Mouse (Mus musculus): ENCODE results near the gene 1110051M20Rik.

The 1110051M20Rik gene

DNA sequence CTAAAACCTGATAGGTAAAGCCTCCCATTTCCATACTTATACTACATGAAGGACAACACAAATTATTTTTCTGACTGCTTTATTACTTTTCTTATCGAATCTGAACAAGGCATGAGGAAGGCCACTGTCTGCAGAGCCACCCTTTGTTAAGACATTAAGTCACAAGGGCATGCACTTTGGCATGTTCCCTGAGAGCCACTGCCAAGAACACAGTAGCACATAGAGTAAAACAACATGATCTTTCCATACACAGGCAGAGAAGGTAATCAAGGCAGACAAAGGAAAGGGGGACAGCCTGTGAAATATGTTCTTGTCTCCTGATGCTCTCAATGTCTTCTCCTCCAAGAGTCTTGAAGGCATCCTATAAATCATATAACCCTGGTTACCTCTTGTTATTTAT is 30.7 kb downstream of the 1110051M20Rik start:
- DNase-seq (ENCODE audit: low spot score), result no peak

- DNase-seq (ENCODE audit: low spot score), result no peak
These were observed 32.1 kb downstream of the 1110051M20Rik start for GRCm38 (mm10) chr2:91412361-91412760.

- DNase-seq (ENCODE audit: low spot score), result no peak
These were observed 33.0 kb downstream of the 1110051M20Rik start for GRCm38 (mm10) chr2:91411473-91411872.

DNA sequence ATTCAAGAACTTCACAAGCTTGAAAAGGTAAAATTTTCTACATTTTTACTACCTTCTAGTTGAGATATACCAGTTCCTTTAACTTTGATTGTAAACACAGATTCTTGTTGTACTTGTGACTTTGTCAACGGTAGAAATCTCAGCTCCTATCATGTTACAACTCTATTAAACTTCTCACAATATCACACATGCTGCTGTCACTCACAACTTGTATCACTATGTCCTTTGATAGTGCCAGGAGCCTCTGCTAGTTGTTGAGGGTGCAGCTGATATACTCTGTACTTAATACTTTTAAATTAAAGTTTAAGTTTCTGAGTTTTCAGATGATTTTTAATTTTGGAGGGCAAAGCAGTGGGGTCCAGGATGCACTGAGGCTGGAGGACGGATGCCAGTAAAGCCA is 36.5 kb downstream of the 1110051M20Rik start:
- DNase-seq (ENCODE audit: low spot score), result no peak

DNA sequence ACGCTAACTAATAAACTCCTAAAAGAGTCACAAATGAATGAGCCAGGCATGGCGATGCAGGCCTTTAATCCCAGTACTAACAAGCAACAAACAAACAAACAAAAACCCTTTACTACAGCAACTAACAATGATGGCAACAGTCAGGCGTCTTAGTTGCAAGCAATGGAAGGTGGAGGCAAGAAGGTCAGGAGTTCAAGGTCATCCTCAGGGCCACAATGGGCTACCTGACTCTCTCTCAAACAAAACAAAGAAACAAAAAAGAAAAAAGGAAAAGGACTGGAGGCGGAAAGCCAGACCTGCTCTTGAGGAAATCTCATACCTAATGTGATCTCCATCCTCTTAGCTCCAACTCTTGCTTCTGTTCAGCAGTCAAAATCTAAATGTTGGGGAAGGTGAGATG is 39.4 kb downstream of the 1110051M20Rik start:
- no peak for DNase-seq (ENCODE audit: low spot score)

- DNase-seq (ENCODE audit: low spot score), result no peak
These were observed 44.8 kb downstream of the 1110051M20Rik start for GRCm38 (mm10) chr2:91399727-91400126.

GRCm38 (mm10) chr2:91399168-91399567 is 45.3 kb downstream of the 1110051M20Rik start:
- DNase-seq (ENCODE audit: low spot score), result no peak

GRCm38 (mm10) chr2:91394078-91394477 is 50.4 kb downstream of the 1110051M20Rik start:
- DNase-seq (ENCODE audit: low spot score), result no peak

DNA sequence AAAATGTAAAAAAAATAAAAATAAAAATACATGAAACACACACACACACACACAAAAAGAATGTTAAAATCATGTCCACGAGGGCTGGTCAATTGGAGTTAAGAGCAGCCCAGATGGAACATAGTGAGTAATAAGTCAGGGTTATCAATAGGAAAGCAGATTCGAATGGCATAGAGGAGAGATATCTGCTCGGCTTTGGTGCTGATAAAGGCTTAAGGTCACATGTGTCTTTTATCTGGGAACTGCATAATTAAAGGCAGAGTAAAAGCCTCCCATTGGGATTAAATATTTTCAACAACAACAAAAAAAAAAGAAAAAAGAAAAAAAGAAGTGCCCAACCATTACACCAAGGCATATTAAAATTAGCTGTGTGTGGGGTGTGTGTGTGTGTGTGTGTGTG is 55.8 kb downstream of the 1110051M20Rik start:
- DNase-seq (ENCODE audit: low spot score), result no peak

DNA sequence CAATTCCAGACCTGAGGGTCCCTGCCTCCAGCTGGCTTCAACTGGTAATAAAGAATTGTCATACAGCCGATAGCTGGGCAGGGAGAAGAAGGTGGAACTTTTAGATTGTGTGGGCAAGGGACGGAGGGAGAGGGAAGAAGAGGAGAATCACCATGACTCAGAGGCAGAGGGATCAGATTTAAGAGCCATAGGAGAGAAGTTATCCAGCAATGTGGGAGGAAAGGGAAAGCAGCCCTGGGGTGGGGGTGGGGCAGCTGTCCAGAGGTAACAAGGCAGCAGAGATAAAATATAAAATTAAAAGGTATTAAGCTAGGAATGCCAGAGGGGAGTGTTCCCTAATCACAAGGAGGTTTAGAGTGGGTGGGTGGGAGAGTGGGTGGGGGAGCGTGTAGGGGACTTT is 56.2 kb downstream of the 1110051M20Rik start:
- DNase-seq (ENCODE audit: low spot score), result no peak

DNA sequence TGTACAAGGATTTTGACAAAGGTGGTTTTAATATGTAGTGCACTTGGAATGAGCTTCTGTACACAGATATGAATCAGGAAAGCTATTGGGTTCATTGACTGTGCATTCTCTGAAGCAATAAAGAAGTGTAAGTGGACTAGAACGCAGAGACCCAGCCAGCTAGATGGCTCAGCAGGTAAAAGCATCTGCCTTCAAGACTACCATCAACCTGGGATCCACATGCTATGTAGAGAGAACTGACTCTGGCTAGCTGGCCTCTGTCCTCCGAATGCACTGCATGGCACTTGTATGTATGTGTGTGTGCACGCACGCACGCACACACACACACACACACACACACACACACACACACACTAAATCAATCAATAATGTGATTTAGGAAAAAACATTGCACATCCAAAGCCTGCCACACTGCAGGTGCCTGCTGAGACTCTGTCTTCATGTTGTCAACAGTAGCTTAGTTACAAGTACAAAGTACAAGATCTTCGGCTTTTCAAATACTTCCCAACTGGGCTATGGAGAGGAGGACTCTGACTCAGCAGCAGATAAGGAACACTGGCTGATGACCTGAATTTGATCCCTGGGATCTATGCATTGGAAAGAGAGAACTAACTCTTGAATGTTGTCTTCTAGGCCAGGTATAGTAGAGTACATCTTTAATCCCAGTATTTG is 57.1 kb downstream of the 1110051M20Rik start:
- DNase-seq (ENCODE audit: low spot score), result no peak

GRCm38 (mm10) chr2:91386547-91387286 is 57.8 kb downstream of the 1110051M20Rik start:
- DNase-seq (ENCODE audit: low spot score), result no peak

DNA sequence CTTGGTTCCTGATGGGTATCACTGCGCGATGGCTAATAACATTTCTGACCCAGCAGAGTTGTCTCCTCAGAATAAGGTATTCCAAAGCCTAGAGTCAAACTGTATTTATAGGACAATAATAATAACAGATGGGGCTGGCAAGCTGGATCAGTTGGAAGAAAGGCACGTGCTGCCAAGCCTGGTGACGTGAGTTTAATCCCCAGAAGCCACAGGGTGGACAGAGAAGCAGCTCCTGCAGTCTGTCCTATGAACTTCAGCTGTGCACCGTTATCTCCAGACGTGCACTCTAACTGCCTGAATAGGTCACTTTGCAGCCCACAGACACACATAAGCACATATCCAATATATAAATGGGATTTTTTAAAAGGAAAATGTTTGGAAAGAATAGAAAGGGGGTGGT is 61.2 kb downstream of the 1110051M20Rik start:
- no peak for DNase-seq (ENCODE audit: low spot score)

GRCm38 (mm10) chr2:91377038-91377437 is 67.5 kb downstream of the 1110051M20Rik start:
- no peak for DNase-seq (ENCODE audit: low spot score)

DNA sequence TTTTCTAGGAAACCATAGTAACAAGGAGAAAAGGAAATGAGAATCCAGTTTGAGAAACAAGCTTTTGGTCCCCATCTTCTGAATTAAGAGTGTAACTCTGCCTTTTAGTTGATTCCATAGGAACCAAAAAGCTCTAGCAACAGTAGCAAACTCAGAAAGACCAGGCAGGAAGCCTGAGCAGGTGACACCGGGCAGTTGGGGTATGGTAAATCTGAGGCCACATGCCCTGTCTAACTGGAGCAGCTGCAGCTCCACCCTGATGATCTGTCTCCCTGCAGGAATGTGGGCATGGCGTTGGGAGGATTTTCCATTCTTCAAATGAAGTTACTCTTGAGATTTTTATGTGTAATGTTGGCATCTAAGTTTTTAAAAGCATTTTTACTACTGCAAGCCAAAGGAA is 74.2 kb downstream of the 1110051M20Rik start:
- no peak for DNase-seq (ENCODE audit: low spot score)

- no peak for DNase-seq (ENCODE audit: low spot score)
These were observed 81.2 kb downstream of the 1110051M20Rik start for GRCm38 (mm10) chr2:91363272-91363671.

DNA sequence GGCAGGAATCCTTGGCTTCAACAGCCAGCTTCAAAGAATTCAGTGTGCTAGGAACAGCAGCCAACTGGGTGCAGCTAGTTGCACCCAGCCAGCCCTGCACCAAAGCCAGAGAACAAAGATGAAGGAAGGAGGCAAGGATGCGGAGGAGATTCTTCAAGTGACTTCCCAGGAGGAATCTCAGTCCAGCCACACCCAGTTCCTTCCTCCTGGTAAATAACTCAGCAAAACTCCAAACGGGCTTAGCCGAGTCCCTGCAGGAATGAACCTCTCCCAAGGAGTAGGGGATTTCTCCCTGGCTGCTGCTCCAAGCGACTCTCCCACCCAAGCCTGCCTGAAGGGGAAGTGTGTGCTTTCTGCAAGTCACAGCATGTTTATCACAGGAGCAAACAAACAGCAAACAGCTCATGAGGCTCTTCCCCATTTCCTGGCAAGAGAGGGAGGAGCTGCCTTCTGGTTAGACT is 83.4 kb downstream of the 1110051M20Rik start:
- no peak for DNase-seq (ENCODE audit: low spot score)

DNA sequence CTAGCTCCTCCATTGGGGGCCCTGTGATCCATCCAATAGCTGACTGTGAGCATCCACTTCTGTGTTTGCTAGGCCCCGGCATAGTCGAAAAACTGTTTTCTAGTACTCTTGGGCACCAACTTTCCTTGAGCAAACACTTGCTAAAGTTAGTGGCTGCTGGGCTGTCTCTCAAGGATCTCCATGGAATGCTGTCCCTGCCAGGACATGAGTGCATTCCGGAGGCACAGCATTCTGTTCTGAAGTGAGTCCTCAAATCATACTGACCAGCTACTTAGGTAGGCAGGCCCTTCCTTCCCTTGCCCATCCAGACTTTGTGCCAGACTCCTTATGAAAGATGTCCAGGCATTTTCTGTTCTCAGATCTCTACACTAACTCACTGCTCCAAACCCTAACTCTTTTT is 88.7 kb downstream of the 1110051M20Rik start:
- no peak for DNase-seq (ENCODE audit: low spot score)

DNA sequence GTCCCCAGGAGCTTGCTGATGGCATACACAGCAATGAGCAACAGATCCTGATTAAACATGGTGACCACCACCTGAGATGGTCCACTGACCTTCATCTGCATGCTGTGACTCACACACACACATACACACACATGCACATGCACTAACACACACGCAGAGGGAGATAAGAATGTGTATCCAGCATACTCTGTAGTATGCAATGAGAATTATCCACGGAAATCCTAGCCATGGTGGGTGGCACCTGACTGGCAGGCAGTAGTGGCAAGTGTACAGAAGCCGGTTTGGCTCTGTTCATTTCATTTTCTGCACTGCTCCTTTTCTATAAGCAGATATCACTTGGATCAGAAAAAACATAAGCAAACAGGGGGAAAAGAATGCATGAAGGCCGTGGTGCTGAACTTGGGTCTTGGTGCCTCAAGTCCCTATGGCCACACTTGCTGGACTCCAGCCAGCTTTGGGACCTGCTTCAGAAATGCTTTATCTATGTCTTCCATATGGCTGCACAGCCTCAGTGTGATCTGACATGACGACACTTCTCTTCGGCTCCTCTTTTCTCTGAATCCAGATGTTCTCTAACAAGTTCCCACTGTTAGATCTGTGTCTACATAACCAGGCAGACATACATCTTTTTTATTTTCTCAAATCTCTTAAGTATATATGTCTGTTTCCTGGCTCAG is 89.6 kb downstream of the 1110051M20Rik start:
- DNase-seq (ENCODE audit: low spot score), result no peak

DNA sequence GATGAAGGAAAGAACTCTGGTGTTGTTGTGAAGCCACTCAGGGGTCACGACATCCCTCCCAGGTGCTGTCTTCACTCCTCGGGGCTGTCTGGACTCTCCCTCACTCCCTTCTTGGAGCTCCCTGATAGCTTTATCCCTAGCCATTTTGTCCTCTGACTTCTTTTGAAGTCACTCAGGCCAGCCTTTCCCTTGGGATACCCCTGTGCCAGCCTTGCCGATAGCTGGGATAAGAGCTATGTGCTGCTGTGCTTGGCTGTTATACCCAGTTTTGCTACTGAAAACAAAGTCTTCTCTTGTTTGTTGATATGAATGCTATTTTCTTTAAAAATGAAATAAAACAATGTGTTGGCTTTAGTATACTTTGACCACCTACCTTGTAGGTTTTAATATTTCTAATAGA is 90.7 kb downstream of the 1110051M20Rik start:
- DNase-seq (ENCODE audit: low spot score), result no peak

GRCm38 (mm10) chr2:91351841-91352240 is 92.7 kb downstream of the 1110051M20Rik start:
- DNase-seq (ENCODE audit: low spot score), result no peak

DNA sequence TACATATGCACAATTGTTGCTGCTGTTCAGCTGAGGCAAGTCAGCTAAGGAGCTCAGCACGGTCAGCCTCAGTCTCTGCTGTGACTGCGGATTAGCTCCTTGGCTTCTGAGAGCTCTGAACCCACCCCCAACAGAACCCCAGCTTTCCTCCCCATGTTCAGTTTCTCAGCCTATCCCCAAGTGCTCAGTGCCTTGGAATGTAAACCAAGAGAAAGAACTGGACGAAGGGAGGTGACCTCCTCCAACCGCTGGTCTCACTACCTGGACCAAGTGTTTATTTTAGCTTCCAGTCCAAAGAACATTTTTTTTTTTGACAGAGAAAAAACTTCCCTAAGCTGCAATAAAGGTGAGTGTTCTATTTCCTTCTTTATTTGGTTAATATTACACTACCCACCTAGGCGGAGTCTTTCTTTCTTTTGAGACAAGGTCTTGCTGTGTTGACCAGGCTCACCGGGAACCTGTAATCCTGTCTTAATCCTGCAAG is 94.5 kb downstream of the 1110051M20Rik start:
- DNase-seq (ENCODE audit: low spot score), result no peak

DNA sequence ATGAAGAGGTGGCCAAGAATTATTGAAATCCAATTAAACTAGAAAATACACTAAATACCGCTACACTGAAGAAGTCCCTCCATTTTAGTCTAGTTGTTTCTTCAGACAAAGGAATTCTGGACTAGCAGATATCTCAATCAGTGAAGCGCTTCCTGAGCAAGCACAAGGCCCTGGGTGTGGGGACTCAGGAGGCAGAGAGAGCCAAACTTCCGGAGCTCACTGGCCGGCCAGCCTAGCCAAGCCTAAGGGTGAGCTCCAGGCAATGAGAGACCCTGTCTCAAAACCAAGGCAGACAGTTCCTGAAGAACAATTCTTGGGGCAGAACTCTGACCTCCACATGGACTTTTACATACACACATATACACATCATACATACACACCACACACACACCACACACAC is 95.6 kb downstream of the 1110051M20Rik start:
- DNase-seq (ENCODE audit: low spot score), result no peak

All from layer of hippocampus, adult 11-12 months (tissue).